Mouse (Mus musculus) thymus, adult 2 months (tissue): ENCODE measurements around the gene Pih1d1. TPM values are rescaled to one million over a fixed set of nuclear protein-coding genes. Genes with fewer than 3 reads are reported as not detected.
A peak's percentile ranks its signal among the peaks of the same experiment; 100 is the strongest.
"Not testable (repeated sequence)": the region's sequence is repeated elsewhere in the genome, so short reads cannot be mapped to it uniquely, and the experiment has no call there.

Experiments used
- DNase-seq: peaks from one replicate; pipeline ENCODE4 v3.0.0; 2021
- H3K27ac ChIP-seq: fragments of 200-500 bp; 2 replicates; pipeline ENCODE4 v1.5.1; 2012; ENCODE audit warnings: low read length, control low read depth; ENCODE audit not compliant: control insufficient read depth, insufficient read depth
- H3K27me3 ChIP-seq: fragments of 200-500 bp; 2 replicates; pipeline ENCODE4 v1.6.1; 2012; ENCODE audit warnings: mild to moderate bottlenecking, low read length, moderate library complexity, mixed read lengths; ENCODE audit not compliant: control insufficient read depth, insufficient read depth
- H3K36me3 ChIP-seq: fragments of 200-500 bp; 2 replicates; pipeline ENCODE4 v1.6.1; 2012; ENCODE audit warnings: mild to moderate bottlenecking, low read length, moderate library complexity; ENCODE audit not compliant: control insufficient read depth, insufficient read depth
- H3K4me1 ChIP-seq: fragments of 200-500 bp; replicated peaks from 2 replicates; pipeline ENCODE4 v1.6.1; 2012; ENCODE audit warnings: low read length; ENCODE audit not compliant: control insufficient read depth, insufficient read depth
- H3K4me3 ChIP-seq: fragments of 200-500 bp; 2 replicates; pipeline ENCODE4 v1.5.1; 2012; ENCODE audit warnings: mild to moderate bottlenecking, low read length, control low read depth, moderate library complexity; ENCODE audit not compliant: control insufficient read depth, insufficient read depth
- CTCF ChIP-seq: fragments of 200-500 bp; IDR thresholded peaks from 2 replicates; pipeline ENCODE4 v1.5.1; 2012; ENCODE audit warnings: mild to moderate bottlenecking, control low read depth, low read length, moderate library complexity, borderline replicate concordance; ENCODE audit not compliant: control insufficient read depth, poor library complexity, insufficient read depth; ENCODE audit errors: extremely low read depth
- POLR2A ChIP-seq: fragments of 200-500 bp; IDR thresholded peaks from 2 replicates; pipeline ENCODE4 v1.6.1; 2012; ENCODE audit warnings: mild to moderate bottlenecking, low read length, control low read depth, moderate library complexity; ENCODE audit not compliant: control insufficient read depth, poor library complexity, insufficient read depth; ENCODE audit errors: extremely low read depth
- WGBS: fragments of 180-500 bp; shearing (Covaris S2); methylation state at CpG from one replicate; pipeline ENCODE4 v1.1.7; 2018; 5-methylcytosine and 5-hydroxymethylcytosine counted together
- polyA plus RNA-seq: library from polyadenylated mRNA; depleted of rRNA; stranded (reverse); fragments of >200 nt; gene quantifications from 2 replicates; pipeline ENCODE4 v1.2.3, GENCODE M21; 2012; rRNA removed

Gene Pih1d1
- polyA plus RNA-seq = 72.5 and 78.7 TPM in 2 replicates

DNA sequence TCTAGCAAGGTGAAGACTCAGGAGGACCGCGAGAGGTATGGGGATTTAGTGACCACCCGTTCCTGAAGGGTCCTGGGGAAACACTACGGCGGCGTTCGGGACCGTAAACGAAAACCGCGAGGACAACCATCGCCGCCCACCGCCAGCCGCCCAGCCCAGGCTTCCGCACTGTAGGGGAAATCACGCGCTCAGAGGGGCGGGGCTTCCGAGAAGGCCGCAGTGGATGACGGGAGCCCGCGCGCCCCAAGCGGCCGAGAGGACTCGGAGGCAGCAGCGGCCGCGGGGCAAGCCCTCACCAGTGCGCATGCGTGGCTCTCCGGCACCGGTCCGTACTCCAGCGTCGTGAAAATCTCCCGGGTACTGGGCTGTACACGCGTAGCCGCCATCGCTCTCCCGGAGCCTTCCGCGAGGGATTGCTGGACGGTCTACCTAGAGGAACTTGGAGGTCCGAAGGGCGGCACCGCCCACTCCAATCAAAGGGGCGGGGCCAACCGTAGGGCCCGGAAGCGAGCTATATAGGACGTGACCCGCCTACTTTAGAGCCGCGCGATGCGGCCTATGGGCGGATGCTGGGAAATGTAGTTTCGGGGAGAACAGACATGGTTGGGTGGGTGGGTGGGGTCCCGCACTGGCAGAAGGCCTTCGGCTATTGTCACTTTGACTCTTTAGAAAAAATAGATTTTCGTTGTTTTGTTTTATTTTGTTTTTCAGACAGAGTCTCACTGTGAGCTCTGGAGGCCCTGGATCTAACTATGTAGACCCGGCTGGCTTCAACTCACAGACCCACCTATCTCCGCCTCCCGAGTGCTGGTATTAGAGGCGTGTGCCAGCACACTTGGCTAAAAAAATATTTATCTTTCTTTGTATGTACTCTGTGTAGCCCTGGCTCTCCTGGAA is at the start of gene Pih1d1, which contains the start of gene Aldh16a1:
Gene Pih1d1, plus strand, starts transcription at position 208 of the 897 bp plus-strand sequence.
Gene Aldh16a1, minus strand, starts transcription at position 489 of the 897 bp plus-strand sequence.
- H3K27me3 ChIP-seq = no peaks in the 10 kb centered on the region
- peak within 1 kb of the TSS; percentile 85 for H3K4me3 ChIP-seq
- 3% methylated on average over 69 of the region's 69 CpGs for WGBS
- peak; percentile 86; the same call in 1 of the 2 replicates for TF ChIP-seq CTCF
- peak; percentile 99 for TF ChIP-seq POLR2A
- DNase-seq = peak; percentile 97
- H3K36me3 ChIP-seq = no peaks in the 10 kb centered on the region
- H3K4me1 ChIP-seq = peaks cover 7% of the 10 kb centered on the region
- H3K27ac ChIP-seq = peak within 1 kb of the TSS; percentile 61

GRCm38 (mm10) chr7:45104941-45105340 is 49.2 kb upstream of the Pih1d1 start:
- peaks cover 2% of the 10 kb centered on the region; the same call in 1 of the 2 replicates for H3K4me1 ChIP-seq
- H3K27me3 ChIP-seq = no peaks in the 10 kb centered on the region
- no peak for DNase-seq
- no peak overlapping the region for H3K4me3 ChIP-seq
- WGBS = 87% methylated on average over 5 of the region's 5 CpGs
- TF ChIP-seq CTCF (no peak), POLR2A (no peak)
- H3K36me3 ChIP-seq = no peaks in the 10 kb centered on the region
- H3K27ac ChIP-seq = no peak overlapping the region

- Histone ChIP-seq H3K27me3 (no peaks in the 10 kb centered on the region), H3K36me3 (no peaks in the 10 kb centered on the region), H3K4me3 (no peak overlapping the region), H3K4me1 (peaks cover 4% of the 10 kb centered on the region; the same call in 1 of the 2 replicates), H3K27ac (no peak overlapping the region)
- TF ChIP-seq POLR2A (no peak), CTCF (no peak)
- DNase-seq = no peak
- WGBS = 91% methylated on average over 8 of the region's 8 CpGs
Observed at GRCm38 (mm10) chr7:45105491-45105890, 48.6 kb upstream of the Pih1d1 start.

GRCm38 (mm10) chr7:45106441-45106840 is 47.7 kb upstream of the Pih1d1 start:
- DNase-seq = no peak
- no peak for TF ChIP-seq POLR2A
- no peak for TF ChIP-seq CTCF
- Histone ChIP-seq H3K4me1 (peaks cover 6% of the 10 kb centered on the region; the same call in 1 of the 2 replicates), H3K4me3 (no peak overlapping the region), H3K27me3 (no peaks in the 10 kb centered on the region), H3K27ac (no peak overlapping the region; the same call in 1 of the 2 replicates), H3K36me3 (no peaks in the 10 kb centered on the region)
- WGBS = 73% methylated on average over 6 of the region's 6 CpGs

GRCm38 (mm10) chr7:45107052-45107645 is 47.0 kb upstream of the Pih1d1 start:
- no peak for TF ChIP-seq CTCF
- no peak for TF ChIP-seq POLR2A
- no peak overlapping the region for H3K27ac ChIP-seq
- H3K36me3 ChIP-seq = no peaks in the 10 kb centered on the region
- H3K27me3 ChIP-seq = no peaks in the 10 kb centered on the region
- H3K4me3 ChIP-seq = no peak overlapping the region
- H3K4me1 ChIP-seq = peaks cover 6% of the 10 kb centered on the region; the same call in 1 of the 2 replicates
- DNase-seq = no peak
- WGBS = 37% methylated on average over 5 of the region's 5 CpGs

- H3K27me3 ChIP-seq, H3K36me3 ChIP-seq, H3K4me3 ChIP-seq, H3K4me1 ChIP-seq, DNase-seq, H3K27ac ChIP-seq: not testable (repeated sequence)
- 75% methylated on average over 4 of the region's 4 CpGs for WGBS
Observed at GRCm38 (mm10) chr7:45110089-45110488, 44.0 kb upstream of the Pih1d1 start.
